Mouse (Mus musculus): ENCODE measurements around the gene Irf6.

Irf6 gene

GRCm38 (mm10) chr1:193156316-193157110 is 3.6 kb downstream of the Irf6 start:
- no peak for DNase-seq (ENCODE audit: low read depth, low spot score)

- no peak for DNase-seq (ENCODE audit: low read depth, low spot score)
These were observed 4.2 kb downstream of the Irf6 start for GRCm38 (mm10) chr1:193157111-193157492.

GRCm38 (mm10) chr1:193159163-193159562 is 6.3 kb downstream of the Irf6 start:
- DNase-seq (ENCODE audit: low read depth, low spot score), result no peak

- no peak for DNase-seq (ENCODE audit: low read depth, low spot score)
These were observed 6.7 kb downstream of the Irf6 start for GRCm38 (mm10) chr1:193159613-193160012.

- DNase-seq (ENCODE audit: low read depth, low spot score), result peak; percentile 20
These were observed 7.6 kb downstream of the Irf6 start for GRCm38 (mm10) chr1:193160317-193161032.

- DNase-seq (ENCODE audit: low read depth, low spot score), result no peak
These were observed 14.8 kb downstream of the Irf6 start, which contains the start of gene A130010J15Rik for GRCm38 (mm10) chr1:193167746-193168145. Gene A130010J15Rik (plus strand): TSS chr1:193168046.

GRCm38 (mm10) chr1:193169228-193169627 is 16.3 kb downstream of the Irf6 start:
- no peak for DNase-seq (ENCODE audit: low read depth, low spot score)

- no peak for DNase-seq (ENCODE audit: low read depth, low spot score)
These were observed 16.9 kb downstream of the Irf6 start for GRCm38 (mm10) chr1:193169856-193170255.

- DNase-seq (ENCODE audit: low read depth, low spot score), result peak; percentile 99
These were observed 20.3 kb downstream of the Irf6 start for GRCm38 (mm10) chr1:193172991-193173809.

- no peak for DNase-seq (ENCODE audit: low read depth, low spot score)
These were observed 20.9 kb downstream of the Irf6 start for GRCm38 (mm10) chr1:193173810-193174129.

GRCm38 (mm10) chr1:193174143-193174733 is 21.3 kb downstream of the Irf6 start:
- no peak for DNase-seq (ENCODE audit: low read depth, low spot score)

- DNase-seq (ENCODE audit: low read depth, low spot score), result no peak
These were observed 28.2 kb downstream of the Irf6 start for GRCm38 (mm10) chr1:193181104-193181503.

- DNase-seq (ENCODE audit: low read depth, low spot score), result no peak
These were observed 35.3 kb downstream of the Irf6 start for GRCm38 (mm10) chr1:193188257-193188656.

GRCm38 (mm10) chr1:193189151-193189621 is 36.3 kb downstream of the Irf6 start:
- DNase-seq (ENCODE audit: low read depth, low spot score), result peak; percentile 59

GRCm38 (mm10) chr1:193189771-193190170 is 36.9 kb downstream of the Irf6 start:
- no peak for DNase-seq (ENCODE audit: low read depth, low spot score)

- no peak for DNase-seq (ENCODE audit: low read depth, low spot score)
These were observed 38.9 kb downstream of the Irf6 start for GRCm38 (mm10) chr1:193191675-193192283.

- DNase-seq (ENCODE audit: low read depth, low spot score), result no peak
These were observed 41.7 kb downstream of the Irf6 start for GRCm38 (mm10) chr1:193194416-193195140.

- no peak for DNase-seq (ENCODE audit: low read depth, low spot score)
These were observed 42.4 kb downstream of the Irf6 start for GRCm38 (mm10) chr1:193195169-193195810.

- no peak for DNase-seq (ENCODE audit: low read depth, low spot score)
These were observed 44.7 kb downstream of the Irf6 start for GRCm38 (mm10) chr1:193197494-193198205.

All from forelimb bud, embryonic 11.5 days (tissue).